Mouse (Mus musculus) right cerebral cortex, postnatal 4 days (tissue): ENCODE measurements around the gene Lemd2.

Source experiments
- DNase-seq: peaks from one replicate; pipeline ENCODE4 v3.0.0-alpha.2; 2022

Lemd2 gene

DNA sequence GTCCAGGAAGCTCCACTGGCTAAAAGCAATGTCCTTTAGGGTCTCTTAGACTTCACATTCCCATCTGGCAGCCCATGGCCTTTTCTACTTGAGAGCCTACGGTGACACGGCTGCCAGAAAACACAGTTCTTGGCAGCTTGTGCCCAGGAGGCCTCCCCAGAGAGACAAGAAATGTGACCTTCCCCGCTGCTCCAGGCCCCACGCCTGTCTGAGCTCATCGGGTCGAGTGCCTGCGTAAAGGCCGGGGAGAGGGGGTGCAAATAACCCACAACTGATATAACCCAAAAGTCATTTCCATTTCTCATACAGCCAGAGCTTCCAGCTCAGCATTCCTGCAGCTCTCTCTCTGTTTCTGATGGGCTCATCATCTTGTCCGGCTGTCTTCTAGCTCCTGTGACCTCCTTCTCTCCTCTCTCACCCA, 50.5 kb downstream of the Lemd2 start:
- no peak for DNase-seq

GRCm38 (mm10) chr17:27152976-27153723, 51.1 kb downstream of the Lemd2 start:
- no peak for DNase-seq

- DNase-seq, result no peak
These were observed 52.9 kb downstream of the Lemd2 start for GRCm38 (mm10) chr17:27151411-27151810.

- no peak for DNase-seq
These were observed 53.4 kb downstream of the Lemd2 start for GRCm38 (mm10) chr17:27150871-27151270.

DNA sequence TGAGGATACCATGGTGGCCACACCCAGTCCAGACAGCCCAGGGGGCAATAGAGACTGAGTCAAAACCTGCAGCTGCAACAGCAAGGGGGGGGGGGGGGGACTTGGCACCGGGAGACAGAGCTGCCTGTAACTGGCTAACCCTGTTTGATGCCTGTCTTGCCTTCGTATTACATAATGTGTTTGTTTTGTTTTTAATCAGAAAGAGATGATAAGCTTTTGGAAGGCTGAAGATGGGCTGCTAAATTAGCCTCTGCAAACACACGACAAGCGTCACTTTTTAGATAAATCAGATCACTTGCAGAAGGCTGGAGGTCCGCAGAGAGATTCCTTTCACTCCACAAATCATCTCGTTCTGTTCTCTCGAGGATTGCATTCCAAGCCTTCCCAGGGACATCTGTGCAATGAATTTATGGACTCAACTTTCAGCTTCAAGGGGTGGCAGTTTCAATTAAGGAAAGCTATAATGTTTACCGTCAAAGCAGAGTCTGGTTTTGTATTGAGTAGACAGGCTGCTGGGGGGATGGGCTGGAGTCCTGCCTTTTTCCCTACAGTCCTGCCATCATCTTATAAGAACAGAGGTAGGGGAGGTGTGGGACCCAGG, 57.8 kb downstream of the Lemd2 start:
- no peak for DNase-seq

GRCm38 (mm10) chr17:27144152-27144551, 60.1 kb downstream of the Lemd2 start:
- DNase-seq, result no peak

DNA sequence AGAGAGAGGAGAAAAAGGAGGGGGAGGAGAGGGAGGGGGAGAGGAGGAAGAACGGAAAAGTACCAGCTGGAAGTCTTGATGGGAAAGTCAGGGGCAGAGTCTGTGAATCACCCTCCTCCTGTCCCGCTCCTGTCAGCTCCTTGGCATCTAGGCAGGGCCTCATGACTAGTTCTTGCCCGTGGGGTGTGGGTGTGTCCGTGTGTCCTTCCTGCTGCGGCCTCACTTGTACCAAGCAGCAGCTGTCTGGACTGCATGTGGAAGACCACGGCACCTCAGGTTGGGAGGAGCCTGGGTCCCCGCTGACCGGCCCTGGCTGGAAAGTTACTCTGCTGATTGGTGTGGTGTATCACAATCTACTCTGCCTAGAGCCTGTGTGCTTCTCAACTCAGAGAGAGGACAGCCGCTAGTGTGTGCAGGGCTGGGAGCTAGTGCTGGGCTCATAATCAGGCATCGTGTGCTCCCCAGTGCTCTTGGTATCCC, 62.3 kb downstream of the Lemd2 start:
- DNase-seq, result no peak

DNA sequence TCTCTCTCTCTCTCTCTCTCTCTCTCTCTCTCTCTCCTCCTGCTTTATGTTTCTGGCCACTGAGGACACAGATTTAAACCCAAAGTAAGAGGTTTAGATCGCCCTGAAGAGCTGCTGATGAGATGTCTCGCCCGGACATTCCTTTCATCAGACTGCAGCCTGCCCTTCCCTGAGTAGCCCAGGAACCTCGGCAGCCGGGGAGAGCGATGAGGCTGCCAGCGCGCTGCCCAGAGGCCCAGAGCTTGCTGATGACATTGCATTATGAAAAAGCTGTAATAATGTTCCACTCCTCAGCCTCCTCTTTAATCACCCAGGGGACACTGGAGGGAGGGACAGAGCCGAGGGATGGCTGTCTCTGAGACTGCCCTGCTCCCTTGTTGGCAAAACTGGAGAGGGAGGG, 64.0 kb downstream of the Lemd2 start:
- no peak for DNase-seq
